Comparison of ENCODE assay signal across 8 mouse cellular contexts in the genomic region with DNA sequence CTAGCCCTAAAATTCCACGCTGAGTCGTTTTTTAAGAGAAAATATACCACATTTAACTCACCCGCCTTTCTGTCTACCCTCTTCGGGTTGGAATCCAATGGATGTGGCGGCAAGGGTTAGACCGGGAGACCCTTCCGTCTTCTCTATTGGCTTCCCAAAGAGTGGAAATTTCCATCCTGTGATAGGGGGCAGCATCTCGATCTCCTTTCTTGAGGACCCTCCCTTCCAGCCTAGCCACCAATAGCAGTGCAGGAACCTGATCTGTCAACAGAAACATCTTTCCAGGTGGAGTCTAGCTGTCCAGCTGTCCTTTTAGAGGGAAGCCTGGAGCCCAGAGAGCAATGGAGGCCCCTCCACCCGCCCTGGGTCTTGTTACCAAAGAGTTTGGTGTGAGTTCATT. TPM values are rescaled to one million over a fixed set of nuclear protein-coding genes. Genes with fewer than 3 reads are reported as not detected.
DNase-seq lines count a peak whose midpoint lies in the region; ATAC-seq and TF ChIP-seq lines count a peak whose summit lies in the region.

Slc38a4 (minus strand) TSS at position 163 of the 400 bp plus-strand sequence.

- H3K9ac ChIP-seq in heart, embryonic 11.5 days (ENCODE audit: low read depth, low read length), result peak within 1 kb of the TSS; percentile 84
- H3K9ac ChIP-seq in limb, embryonic 15.5 days, result peak within 1 kb of the TSS; percentile 44
- peak within 1 kb of the TSS; percentile 52 for H3K9ac ChIP-seq in stomach, embryonic 14.5 days (replicated peaks; ENCODE audit: low read depth, low read length)

- no peaks in the 10 kb centered on the region for H3K9me3 ChIP-seq in E14TG2a.4 (ENCODE audit: low read length)
- peaks cover 10% of the 10 kb centered on the region; the same call in 1 of the 2 replicates for H3K9me3 ChIP-seq in heart, embryonic 11.5 days (replicated peaks; ENCODE audit: control insufficient read depth, low read length)
- peaks cover 13% of the 10 kb centered on the region; the same call in 1 of the 2 replicates for H3K9me3 ChIP-seq in limb, embryonic 15.5 days
- peaks cover 12% of the 10 kb centered on the region; the same call in 1 of the 2 replicates for H3K9me3 ChIP-seq in stomach, embryonic 14.5 days (ENCODE audit: control insufficient read depth, low read depth, low read length)

- H3K27me3 ChIP-seq in E14TG2a.4 (ENCODE audit: insufficient read depth, low read length), result peaks cover 12% of the 10 kb centered on the region
- no peaks in the 10 kb centered on the region for H3K27me3 ChIP-seq in heart, embryonic 11.5 days (ENCODE audit: control insufficient read depth, insufficient read depth, low read length)
- no peaks in the 10 kb centered on the region for H3K27me3 ChIP-seq in limb, embryonic 15.5 days
- H3K27me3 ChIP-seq in stomach, embryonic 14.5 days (ENCODE audit: control insufficient read depth, insufficient read depth, low read length), result no peaks in the 10 kb centered on the region

- peak; percentile 83 for DNase-seq in embryo, embryonic 10 days (ENCODE audit: low spot score)
- no peak for DNase-seq in thymus, postnatal 25 days
- DNase-seq in left cerebral cortex, postnatal 25 days (ENCODE audit: low spot score in 2 of 2), result no peak

- H3K36me3 ChIP-seq in E14TG2a.4 (ENCODE audit: insufficient read depth, low read length), result no peaks in the 10 kb centered on the region
- no peaks in the 10 kb centered on the region for H3K36me3 ChIP-seq in heart, embryonic 11.5 days (ENCODE audit: control insufficient read depth, insufficient read depth, low read length)
- no peaks in the 10 kb centered on the region for H3K36me3 ChIP-seq in limb, embryonic 15.5 days
- no peaks in the 10 kb centered on the region for H3K36me3 ChIP-seq in stomach, embryonic 14.5 days (ENCODE audit: control insufficient read depth, insufficient read depth, low read length)

- peak within 1 kb of the TSS; percentile 62 for H3K4me2 ChIP-seq in heart, embryonic 11.5 days
- peak within 1 kb of the TSS; percentile 62 for H3K4me2 ChIP-seq in limb, embryonic 15.5 days
- peak within 1 kb of the TSS; percentile 57 for H3K4me2 ChIP-seq in stomach, embryonic 14.5 days (replicated peaks; ENCODE audit: low read depth, low read length)

- intact Hi-C loops in left cerebral cortex, postnatal 25 days (cut with DNase I), result no loop called here

- TF ChIP-seq CTCF in E14TG2a.4 (conservative IDR thresholded peaks at IDR 0.05; ENCODE audit: low read length), result no peak

- H3K4me3 ChIP-seq in E14TG2a.4 (replicated peaks; ENCODE audit: low read length), result peak within 1 kb of the TSS; percentile 86
- H3K4me3 ChIP-seq in heart, embryonic 11.5 days (ENCODE audit: low read depth, low read length), result peak within 1 kb of the TSS; percentile 66
- peak within 1 kb of the TSS; percentile 52 for H3K4me3 ChIP-seq in limb, embryonic 15.5 days
- H3K4me3 ChIP-seq in stomach, embryonic 14.5 days (ENCODE audit: low read depth, low read length), result peak within 1 kb of the TSS; percentile 47

- WGBS in heart, embryonic 11.5 days (ENCODE audit: insufficient replicate concordance), result 43% methylated on average over 9 of the region's 9 CpGs
- 56% methylated on average over 9 of the region's 9 CpGs for WGBS in limb, embryonic 15.5 days
- WGBS in stomach, embryonic 14.5 days, result 53% methylated on average over 9 of the region's 9 CpGs

- ATAC-seq in heart, embryonic 11.5 days (replicated peaks; ENCODE audit: insufficient number of reproducible peaks, low FRiP score, low TSS enrichment), result peak; percentile 60; the same call in 1 of the 2 replicates
- ATAC-seq in limb, embryonic 15.5 days (ENCODE audit: insufficient number of reproducible peaks, low FRiP score, low TSS enrichment, low read depth), result peak; percentile 79; the same call in 1 of the 2 replicates
- ATAC-seq in stomach, embryonic 14.5 days (ENCODE audit: insufficient number of reproducible peaks, insufficient read depth, low FRiP score, low read depth), result peak; percentile 81; the same call in 1 of the 2 replicates
- no peak for ATAC-seq in monocyte, adult 5-6 weeks (replicated peaks; ENCODE audit: insufficient number of reproducible peaks, low FRiP score, low TSS enrichment, poor library complexity, severe bottlenecking)

- H3K4me1 ChIP-seq in E14TG2a.4 (replicated peaks; ENCODE audit: low read depth, low read length), result peaks cover 84% of the 10 kb centered on the region
- H3K4me1 ChIP-seq in heart, embryonic 11.5 days (ENCODE audit: control insufficient read depth, insufficient read depth, low read length), result peaks cover 3% of the 10 kb centered on the region; the same call in 1 of the 2 replicates
- H3K4me1 ChIP-seq in limb, embryonic 15.5 days, result 0 out of 2 replicates have a peak, but pooled peaks cover 3% of the 10 kb centered on the region
- no peaks in the 10 kb centered on the region for H3K4me1 ChIP-seq in stomach, embryonic 14.5 days (ENCODE audit: control insufficient read depth, insufficient read depth, low read length)

- H3K27ac ChIP-seq in heart, embryonic 11.5 days (ENCODE audit: low read depth, low read length), result peak within 1 kb of the TSS; percentile 81
- H3K27ac ChIP-seq in limb, embryonic 15.5 days, result peak within 1 kb of the TSS; percentile 82
- H3K27ac ChIP-seq in stomach, embryonic 14.5 days (ENCODE audit: low read length), result peak within 1 kb of the TSS; percentile 68

RNA-seq across cellular contexts. Expression of gene Slc38a4, which starts in this region (rescaled TPM):
- polyA plus RNA-seq in heart, embryonic 11.5 days (2014; fragmentation: Nextera tagmentation; extraction: Ambion mirVana), result 177 and 185 TPM in 2 replicates
- 116 and 120 TPM in 2 replicates for polyA plus RNA-seq in limb, embryonic 15.5 days (2015; fragmentation: Nextera tagmentation; extraction: Ambion mirVana)
- polyA plus RNA-seq in stomach, embryonic 14.5 days (2014; fragmentation: Nextera tagmentation; extraction: Ambion mirVana), result 59.1 and 72.9 TPM in 2 replicates
- not detected in 3 replicates for total RNA-seq in monocyte, adult 5-6 weeks (2017)
- 1 to 10 TPM; 1.2 to 1.4 TPM for total RNA-seq in left cerebral cortex, postnatal 25 days (2021)
